Mouse (Mus musculus): ENCODE measurements around the gene Pttg1.

The Pttg1 gene

DNA sequence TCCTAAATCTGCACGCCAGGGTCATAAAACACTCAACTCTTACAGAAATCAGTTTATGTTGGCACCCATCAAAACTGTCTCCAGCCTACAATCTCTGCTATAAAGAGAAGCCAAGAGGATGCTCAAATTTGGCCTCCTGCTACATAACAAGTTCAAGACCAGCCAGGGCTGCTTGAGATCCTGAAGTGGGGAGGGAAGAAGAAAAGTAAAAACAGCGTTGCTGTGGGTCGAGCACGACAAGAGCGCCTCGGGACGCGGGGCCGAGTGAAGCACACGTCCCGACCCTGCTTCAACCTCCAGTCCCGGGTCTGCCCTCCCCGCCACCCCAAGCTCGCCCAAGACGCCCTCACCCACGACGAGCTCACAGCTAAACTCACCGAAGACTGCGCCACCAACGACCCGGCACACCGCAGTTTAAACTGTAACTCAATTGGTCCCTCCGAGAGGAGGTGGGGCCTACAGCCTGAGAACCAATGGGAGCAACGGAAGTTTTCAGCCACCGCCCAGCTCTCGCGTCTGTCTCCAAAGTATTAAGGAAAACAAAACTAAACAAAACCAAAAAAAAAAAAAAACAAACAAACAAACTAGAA lies at the start of gene Pttg1:
Pttg1 (minus strand) TSS at position 428 of the 590 bp plus-strand sequence.
- in situ Hi-C loops (cut with MboI; ENCODE audit: unreplicated experiment in 2 of 2), result no loop called here

DNA sequence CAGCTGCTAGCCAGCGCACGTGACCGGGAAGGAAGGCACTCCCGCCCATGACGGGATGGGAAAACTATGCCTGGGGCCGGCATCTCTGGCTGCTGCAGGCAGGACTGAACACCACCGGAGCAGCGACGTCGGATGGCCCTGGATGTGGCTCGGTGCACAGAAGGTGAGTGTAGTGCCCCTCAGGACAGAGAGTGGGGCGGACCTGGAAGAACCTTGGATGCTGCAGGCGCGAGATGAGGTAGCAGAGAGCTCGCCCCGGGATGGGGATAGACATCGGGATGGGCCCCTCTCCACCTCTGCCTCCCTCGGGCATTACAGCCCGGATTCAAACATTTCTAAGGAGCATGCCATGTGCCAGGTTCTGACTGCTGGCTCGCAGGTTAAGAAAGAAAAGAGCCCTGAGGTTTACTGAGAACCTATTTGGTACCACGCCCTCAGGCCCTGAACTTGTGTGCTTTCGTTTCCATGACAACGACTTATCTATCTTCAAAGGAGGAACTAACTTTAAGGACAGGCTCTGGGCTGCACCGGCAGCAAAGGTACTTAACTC lies 48.2 kb upstream of the Pttg1 start, which contains the start of gene C1qtnf2:
C1qtnf2 (plus strand) TSS at position 52 of the 550 bp plus-strand sequence.
- in situ Hi-C loops (cut with MboI; ENCODE audit: unreplicated experiment in 2 of 2), result no loop called here

DNA sequence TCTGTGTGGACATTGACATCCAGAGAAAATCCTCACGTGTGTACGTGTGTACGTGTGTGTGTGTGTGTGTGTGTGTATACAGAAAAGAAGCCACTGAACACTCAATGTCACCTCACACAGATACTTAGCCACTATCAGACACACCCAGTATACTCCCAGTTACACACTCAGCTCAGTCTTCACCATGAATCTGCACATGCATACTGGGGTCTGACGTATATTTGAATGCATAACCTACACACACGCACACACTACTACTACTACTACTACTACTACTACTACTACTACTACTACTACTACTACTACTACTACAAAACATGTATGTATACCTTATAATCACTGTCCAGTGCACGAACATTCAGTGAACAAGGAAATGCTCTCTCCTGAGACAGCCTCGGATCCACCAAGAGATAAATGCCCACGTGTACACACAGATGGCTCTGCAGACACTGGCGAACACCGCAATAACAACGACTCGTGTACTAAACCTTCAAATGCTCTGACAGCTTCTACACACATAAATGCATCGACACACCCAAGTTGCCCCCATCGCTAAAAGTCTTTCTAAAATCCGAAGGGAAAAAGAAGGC lies 47.7 kb upstream of the Pttg1 start:
- in situ Hi-C loops (cut with MboI; ENCODE audit: unreplicated experiment in 2 of 2), result no loop called here

DNA sequence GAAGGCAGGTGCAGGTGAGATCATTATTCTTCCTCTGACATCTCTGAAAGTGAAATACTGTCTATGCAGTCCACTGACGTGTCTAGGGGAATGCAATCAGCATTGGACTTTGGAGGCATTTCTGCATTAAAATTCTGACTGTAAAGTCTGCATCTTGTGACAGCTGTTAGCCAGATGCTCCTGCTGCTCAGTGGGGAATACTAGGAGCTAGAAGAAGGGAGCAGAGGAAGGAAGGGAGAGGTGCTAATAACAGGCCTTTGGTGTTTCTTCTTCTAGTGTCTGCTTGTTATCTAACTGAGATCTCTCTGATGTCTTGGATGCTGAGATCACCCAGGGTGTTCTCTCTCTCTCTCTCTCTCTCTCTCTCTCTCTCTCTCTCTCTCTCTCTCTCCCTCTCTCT lies 47.1 kb upstream of the Pttg1 start:
- in situ Hi-C loops (cut with MboI; ENCODE audit: unreplicated experiment in 2 of 2), result no loop called here

DNA sequence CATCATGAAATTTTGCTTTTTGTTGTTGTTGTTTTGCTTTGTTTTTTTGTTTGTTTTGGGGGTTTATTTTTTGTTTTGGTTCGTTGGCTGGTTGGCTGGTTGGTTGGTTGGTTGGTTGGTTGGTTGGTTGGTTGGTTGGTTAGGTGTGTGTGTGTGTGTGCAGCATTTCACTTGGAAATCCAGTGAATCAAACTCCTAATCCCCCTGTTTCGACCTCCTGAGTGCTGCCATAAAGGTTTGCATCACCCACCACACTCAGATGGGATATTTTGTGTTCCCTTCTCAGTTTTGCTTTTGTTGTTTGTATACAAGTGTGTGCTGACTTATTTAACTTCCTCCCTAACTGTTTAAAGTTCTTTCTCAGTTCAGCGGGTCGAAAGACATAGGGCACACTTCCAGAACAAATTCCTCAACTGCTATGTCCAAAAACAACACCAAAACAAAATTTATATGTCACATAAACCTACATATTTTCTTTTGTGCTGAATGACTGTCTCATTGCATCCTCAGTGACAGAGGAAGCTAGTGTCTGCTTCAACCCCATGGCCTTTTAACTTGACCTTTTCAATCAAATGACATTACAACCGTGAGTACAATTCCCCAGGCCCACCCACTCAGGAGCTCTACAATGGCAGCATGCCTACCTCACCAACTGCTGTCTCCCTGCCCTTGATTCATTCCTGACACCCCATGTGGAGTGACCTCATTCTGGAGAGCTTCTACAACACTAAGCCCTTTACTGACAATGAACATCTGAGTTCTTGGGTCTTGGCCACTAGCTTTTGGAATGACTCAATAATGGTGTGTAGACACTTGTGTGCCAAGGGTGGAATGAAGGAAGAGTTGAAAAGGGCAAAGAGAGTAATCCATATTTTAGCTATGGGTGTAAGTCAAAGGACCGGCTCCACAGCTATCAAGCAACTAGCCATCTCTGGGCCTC lies 45.1 kb upstream of the Pttg1 start:
- in situ Hi-C loops (cut with MboI; ENCODE audit: unreplicated experiment in 2 of 2), result no loop called here

DNA sequence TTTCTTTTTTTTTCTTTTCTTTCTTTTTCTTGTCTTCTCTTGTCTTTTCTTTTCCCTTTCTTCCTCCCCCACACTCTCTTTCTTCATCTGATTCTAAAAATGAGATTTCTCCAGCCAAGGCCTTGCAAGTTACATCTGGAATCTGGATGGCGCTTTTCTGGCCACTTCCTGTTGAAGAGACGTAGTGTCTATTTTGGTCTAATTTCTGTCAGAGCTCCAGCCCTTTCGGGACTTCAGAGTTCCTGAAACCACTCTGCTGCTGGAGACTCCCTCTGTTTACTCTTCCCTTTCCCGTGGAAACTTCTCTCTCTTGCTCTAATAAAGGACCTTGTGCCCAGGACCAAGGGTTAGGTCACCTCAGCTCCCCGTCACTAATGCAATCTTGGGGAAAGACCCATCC lies 44.1 kb upstream of the Pttg1 start:
- in situ Hi-C loops (cut with MboI; ENCODE audit: unreplicated experiment in 2 of 2), result no loop called here

DNA sequence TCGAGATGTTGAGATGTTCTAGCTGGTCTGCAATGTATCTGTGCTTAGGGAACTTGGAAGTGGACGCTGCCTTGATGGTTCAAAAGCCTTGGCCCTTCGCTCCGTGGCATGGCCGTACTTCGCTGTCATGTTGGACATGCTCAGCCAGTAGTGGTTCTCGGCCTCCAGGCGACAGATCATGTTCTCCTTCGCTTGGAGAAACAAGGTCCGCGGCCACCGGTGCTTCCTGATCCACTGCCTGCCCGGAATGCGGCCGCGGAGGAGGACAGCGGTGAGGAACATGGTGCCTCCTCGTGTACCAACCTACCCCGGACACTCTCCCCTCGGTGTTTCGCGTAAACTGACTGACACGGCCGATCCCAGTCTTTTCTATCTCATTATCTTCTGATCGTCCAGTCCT lies 37.2 kb upstream of the Pttg1 start:
- in situ Hi-C loops (cut with MboI; ENCODE audit: unreplicated experiment in 2 of 2), result no loop called here

DNA sequence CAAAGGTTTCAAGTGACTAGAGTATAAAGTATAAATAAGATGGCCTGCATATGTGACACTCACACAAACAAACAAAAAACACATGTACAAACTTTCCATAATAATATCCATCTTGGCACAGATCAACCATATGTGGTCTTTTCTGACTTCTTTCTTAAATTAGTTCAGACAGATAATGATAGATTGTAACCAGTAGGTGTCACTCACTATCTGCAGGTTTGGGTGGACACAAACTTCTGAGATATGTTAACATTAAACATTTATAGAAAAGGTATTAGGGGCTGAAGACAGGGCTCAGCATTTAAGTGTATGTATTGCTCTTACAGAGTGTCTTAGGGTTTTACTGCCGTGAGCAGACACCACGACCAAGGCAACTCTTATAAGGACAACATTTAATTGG lies 26.2 kb upstream of the Pttg1 start:
- in situ Hi-C loops (cut with MboI; ENCODE audit: unreplicated experiment in 2 of 2), result no loop called here

DNA sequence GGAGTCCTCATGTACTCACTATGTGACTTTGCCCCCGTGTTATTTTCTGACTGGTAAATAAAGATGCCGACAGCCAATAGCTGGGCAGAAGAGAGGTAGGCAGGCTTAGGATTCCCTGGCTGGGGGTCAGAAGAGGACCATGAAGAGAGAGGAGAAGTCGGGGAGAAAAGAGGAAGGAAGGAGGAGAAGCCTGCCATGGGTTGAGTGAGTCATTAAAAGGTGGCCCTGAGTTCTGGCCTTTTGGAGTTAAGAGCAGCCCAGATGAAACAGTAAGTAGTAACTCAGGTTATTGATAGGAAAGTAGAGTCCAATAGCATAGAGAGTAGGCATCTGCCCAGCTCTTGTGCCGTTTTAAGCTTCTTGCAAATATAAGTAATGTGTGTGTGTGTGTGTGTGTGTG lies 25.3 kb upstream of the Pttg1 start:
- in situ Hi-C loops (cut with MboI; ENCODE audit: unreplicated experiment in 2 of 2), result no loop called here

DNA sequence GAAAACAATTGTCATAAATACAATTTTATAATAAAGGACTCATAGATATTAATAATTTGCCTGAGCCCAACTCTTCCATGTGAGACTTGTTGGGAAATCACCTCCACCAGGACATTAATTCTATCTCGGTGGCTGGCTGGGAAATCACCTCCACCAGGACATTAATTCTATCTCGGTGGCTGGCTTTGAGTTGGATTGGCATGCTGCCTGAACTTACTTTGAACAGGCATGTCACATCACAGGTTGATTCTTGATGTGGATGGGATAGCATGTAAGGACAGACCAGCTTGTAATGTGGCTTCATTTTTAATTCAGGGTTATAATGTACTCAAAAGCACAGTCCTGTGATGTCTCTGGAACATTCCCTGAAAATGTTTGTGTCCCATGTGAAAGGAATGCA lies 23.9 kb upstream of the Pttg1 start:
- in situ Hi-C loops (cut with MboI; ENCODE audit: unreplicated experiment in 2 of 2), result no loop called here

DNA sequence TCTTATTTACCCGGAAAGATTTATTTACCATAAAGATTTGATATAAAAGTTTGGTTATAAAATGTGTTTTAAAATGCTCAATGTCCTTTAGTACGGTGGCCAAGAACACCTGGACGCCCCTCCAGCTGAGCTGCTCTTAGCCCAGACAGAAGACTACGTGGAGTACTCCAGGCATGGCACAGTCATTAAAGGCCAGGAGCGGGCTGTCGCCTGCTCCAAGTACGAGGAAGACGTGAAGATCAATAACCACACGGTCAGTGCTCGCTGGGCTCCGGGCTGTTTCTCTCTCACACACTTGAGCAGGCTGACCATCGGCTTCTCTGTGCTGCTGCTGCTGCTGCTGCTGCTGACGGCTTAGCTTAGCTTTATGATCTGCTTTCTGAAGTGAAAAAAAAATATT lies 17.1 kb upstream of the Pttg1 start:
- in situ Hi-C loops (cut with MboI; ENCODE audit: unreplicated experiment in 2 of 2), result no loop called here

DNA sequence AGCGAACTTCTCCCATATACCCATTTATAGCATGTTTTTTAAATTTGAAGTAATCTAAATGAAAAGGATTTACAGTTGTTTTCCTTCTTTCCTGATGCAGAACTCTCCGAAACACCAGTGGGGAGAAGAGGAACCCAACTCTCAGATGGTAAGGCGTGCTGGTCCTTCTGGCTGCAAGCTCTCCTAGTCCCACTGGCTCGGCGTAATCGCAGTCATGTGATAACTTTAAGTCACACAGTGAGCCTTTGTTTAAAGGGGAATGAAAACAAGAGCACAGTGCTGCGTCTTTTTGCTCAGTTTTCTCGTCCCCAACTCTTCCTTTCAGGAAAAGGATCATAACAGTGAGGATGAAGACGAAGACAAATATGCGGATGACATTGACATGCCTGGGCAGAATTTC lies 15.1 kb upstream of the Pttg1 start:
- in situ Hi-C loops (cut with MboI; ENCODE audit: unreplicated experiment in 2 of 2), result no loop called here

DNA sequence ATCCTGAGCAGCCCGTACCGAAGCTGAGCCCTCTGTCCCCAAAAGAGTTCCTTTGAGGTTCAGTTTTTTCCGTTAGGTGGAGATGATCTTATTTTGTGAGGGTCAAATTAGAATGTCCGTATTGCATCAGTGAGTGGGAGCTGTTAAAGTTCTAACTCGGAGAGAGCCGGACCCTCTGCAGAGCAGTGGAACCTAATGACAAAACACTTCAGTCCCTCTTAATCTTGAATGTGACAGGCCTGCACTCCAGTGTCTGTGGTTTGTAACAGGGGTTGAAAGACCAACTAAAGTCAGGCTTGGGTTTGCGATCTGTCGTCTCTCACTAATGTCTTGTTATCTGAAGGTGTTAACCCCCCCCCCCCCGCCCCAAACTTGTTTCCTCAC lies 8.0 kb upstream of the Pttg1 start:
- in situ Hi-C loops (cut with MboI; ENCODE audit: unreplicated experiment in 2 of 2), result no loop called here

DNA sequence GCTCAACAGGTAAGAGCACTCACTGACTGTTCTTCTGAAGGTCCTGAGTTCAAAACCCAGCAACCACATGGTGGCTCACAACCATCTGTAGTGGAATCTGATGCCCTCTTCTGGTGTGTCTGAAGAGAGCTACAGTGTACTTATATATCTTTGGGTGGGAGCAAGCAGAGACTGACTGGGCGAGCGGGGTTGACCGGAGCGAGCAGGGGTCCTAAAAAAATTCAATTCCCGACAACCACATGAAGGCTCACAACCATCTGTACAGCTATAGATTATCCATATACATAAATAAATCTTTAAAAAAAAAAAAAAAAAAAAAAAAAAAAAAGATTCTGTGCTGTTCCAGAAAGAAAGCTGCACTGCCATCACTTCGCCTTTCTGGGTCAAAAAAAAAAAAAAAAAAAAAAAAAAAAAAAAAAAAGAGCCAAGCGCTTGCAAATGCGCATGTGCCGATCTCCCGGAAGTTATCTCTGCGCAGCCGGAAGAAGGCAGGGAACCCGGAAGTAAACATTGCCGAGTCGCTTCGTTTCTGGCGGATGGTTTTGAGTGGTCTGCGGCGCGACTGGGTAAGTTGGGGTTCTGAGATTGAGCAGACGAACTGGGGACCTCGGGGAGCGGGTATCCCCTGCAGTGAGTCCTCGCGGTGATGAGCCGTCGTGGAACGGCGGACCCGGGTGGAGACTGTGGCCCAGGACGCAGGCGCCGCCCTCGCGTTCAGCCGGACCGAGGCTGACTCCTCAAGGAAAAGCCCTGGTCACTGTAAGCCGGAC lies 7.4 kb upstream of the Pttg1 start, which contains the start of gene Slu7:
Slu7 (plus strand) TSS at position 491 of the 770 bp plus-strand sequence.
- in situ Hi-C loops (cut with MboI; ENCODE audit: unreplicated experiment in 2 of 2), result no loop called here

DNA sequence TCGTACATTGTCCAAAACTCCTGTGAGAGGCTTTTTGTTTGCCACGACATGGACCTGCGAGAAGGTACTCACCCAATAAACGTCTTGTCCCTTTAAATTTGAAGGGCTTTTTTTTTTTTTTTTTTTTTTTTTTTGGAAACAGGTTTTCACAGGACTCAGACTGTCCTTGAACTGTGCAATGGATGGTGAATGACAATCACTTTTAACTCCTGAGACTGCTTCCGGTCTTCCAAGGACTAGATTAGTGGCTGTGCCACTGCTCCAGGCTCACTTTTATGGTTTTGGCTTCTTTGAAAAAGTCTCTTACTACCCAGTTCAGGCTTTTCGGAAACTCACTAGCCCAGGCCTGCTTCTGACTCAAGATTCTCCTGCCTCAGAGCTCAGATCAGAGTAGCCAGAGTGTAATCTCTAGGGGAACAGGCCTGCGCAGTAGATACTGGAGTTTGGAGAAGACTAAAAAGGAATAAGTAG lies 398 bp upstream of the Pttg1 start:
- in situ Hi-C loops (cut with MboI; ENCODE audit: unreplicated experiment in 2 of 2), result no loop called here

DNA sequence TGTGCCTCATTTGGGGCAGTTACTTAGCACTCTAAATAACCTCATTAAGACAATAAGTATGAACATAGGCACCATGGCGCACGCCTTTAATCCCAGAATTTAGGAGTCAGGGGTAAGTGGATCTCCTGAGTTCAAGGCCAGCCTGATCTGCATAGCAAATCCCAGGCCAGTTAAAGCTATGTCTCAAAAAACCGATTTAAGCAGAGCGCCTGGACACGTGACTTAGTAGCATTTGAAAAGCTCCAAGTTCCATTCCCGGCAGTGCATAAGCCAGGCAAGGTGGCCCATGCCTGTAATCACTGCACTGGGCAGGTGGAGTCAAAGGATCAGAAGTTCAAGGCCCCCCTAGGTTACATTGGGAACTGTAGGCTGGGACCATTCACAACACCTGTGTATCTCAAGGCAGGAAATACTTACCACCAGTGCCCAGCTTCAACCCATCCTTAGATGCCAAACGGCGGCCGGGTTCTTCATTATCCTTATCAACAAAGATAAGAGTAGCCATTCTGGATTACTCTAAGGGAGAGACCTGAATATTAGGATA lies 813 bp downstream of the Pttg1 start:
- in situ Hi-C loops (cut with MboI; ENCODE audit: unreplicated experiment in 2 of 2), result no loop called here

DNA sequence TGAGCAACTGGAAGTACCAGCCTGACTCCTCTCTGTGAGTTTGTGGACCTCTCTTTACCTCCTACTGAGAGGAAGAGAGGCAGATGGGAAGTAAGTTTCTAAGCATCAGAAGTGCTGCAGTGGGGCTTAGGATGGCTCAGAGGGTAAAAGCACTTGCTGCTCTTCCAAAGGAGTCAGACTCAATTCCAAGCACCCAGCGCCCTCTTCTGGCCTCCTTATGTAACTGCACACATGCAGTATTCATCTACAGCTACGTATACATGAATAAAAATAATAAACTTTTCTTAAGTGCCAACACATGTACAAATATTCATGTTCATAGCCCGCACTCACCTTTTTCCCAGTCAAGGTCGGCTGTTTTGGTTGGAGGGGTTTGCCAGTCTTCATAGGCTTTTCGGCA lies 1.7 kb downstream of the Pttg1 start:
- in situ Hi-C loops (cut with MboI; ENCODE audit: unreplicated experiment in 2 of 2), result loop anchor here in 1 of 2 experiments (25.0 kb wide), 1 partner anchor 1012 kb away; the partner anchor contains the start of gene Gabrb2

DNA sequence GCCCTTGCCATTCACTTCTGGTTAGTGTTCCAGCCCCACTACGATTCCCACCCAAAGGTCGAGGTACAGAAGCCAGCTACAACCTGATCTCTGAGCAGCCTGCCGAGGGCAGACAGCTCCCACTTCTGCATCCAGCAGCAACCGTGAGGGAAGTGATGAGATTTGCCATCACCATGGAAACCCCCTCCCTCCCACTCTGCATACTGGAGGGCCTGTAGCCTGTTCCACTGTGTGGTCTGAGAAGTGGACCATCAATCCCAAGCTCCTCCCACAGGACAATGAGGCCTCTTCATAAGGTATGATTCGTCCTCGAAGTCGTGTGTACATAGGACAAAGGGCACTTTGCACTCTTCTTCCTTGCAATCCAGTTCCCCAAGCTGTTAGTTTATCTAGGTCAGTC lies 8.8 kb downstream of the Pttg1 start:
- in situ Hi-C loops (cut with MboI; ENCODE audit: unreplicated experiment in 2 of 2), result loop anchor here (10.0 to 25.0 kb wide), 2 partner anchors 422 to 1005 kb away; partner anchors contain the start of gene Gabrb2 (in 1 of the 2)

DNA sequence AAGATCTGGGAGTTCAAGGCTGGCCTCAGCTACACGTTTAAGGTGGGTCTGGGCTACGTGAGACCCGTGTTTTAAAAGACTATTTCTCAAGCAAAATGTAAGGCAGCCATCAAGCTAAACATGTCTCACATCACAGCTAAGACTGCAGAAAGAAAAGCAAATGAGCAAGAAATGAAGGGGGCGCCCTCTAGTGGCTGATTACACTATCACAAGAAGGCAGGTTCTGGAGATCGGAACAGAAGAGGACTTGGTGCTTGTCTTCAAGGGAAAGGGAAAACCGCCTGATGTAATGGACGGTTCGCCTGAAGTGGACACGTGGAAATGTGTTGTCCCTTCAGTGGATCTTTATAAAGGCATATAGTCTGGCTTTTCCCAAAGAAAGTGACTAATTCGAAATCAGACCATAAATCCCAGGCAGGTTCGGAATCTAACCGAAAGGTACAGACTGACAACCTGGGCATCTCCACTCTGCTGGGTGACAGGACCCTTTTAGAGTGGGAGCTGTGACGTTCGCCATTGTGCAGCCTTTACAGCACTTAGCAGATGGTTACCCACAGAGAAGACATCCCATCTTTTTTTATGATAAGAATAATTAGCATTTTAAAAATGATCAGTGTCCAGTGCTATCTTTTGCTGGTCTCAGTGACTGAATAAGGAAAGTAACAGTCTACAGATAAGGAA lies 13.1 kb downstream of the Pttg1 start:
- in situ Hi-C loops (cut with MboI; ENCODE audit: unreplicated experiment in 2 of 2), result loop anchor here (5.0 to 25.0 kb wide), 5 partner anchors 66 to 1001 kb away; partner anchors contain the start of gene Gabrb2 (in 1 of the 2)
